Mouse (Mus musculus): ENCODE measurements at regions not wholly inside any gene's neighbourhood (a gene's known extent, or its start where the extent isn't known, plus 50 kb on each side); places are given as distances from the start of the nearest gene placed in this dataset.
A peak's percentile ranks its signal among the peaks of the same experiment; 100 is the strongest.

DNA sequence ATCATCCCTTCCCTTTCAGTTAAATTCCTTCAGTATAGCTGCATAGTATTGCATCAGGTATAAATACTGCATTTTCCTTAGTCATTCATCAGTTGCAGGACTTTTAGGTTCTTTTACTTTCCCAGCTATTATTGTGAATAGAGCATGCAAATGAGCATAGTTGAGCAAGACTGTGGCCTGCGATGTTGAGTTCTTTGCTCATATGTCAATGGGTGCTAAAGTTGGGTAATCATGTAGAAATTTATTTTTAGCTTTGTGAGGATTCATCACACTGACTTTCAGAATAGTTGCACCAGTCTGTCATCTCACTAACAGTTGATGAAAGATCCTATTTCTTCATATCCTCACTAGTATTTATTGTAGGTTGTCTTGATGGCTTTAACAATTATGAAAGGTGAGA lies 380.3 kb upstream of the Arrdc3 start:
- no peak for TF ChIP-seq CTCF (IDR thresholded peaks at IDR 0.05)
- 90% methylated on average over 1 of the region's 1 CpGs for WGBS
- no peaks in the 10 kb centered on the region for H3K36me3 ChIP-seq (ENCODE audit: insufficient read depth, low read length)
- no peaks in the 10 kb centered on the region for H3K9me3 ChIP-seq (ENCODE audit: low read length)
- no peak overlapping the region for H3K27ac ChIP-seq (ENCODE audit: low read depth, low read length)
- H3K4me1 ChIP-seq (ENCODE audit: insufficient read depth, low read length) = no peaks in the 10 kb centered on the region
- H3K4me3 ChIP-seq (ENCODE audit: low read depth, low read length) = no peak overlapping the region
- no peak overlapping the region for H3K4me2 ChIP-seq (ENCODE audit: low read depth, low read length, poor library complexity, severe bottlenecking)
- no peaks in the 10 kb centered on the region for H3K27me3 ChIP-seq (ENCODE audit: insufficient read depth, low read length)
- H3K9ac ChIP-seq (replicated peaks; ENCODE audit: low read length, poor library complexity, severe bottlenecking) = no peak overlapping the region
- DNase-seq (ENCODE audit: low spot score) = no peak
- ATAC-seq (ENCODE audit: low FRiP score) = no peak

DNA sequence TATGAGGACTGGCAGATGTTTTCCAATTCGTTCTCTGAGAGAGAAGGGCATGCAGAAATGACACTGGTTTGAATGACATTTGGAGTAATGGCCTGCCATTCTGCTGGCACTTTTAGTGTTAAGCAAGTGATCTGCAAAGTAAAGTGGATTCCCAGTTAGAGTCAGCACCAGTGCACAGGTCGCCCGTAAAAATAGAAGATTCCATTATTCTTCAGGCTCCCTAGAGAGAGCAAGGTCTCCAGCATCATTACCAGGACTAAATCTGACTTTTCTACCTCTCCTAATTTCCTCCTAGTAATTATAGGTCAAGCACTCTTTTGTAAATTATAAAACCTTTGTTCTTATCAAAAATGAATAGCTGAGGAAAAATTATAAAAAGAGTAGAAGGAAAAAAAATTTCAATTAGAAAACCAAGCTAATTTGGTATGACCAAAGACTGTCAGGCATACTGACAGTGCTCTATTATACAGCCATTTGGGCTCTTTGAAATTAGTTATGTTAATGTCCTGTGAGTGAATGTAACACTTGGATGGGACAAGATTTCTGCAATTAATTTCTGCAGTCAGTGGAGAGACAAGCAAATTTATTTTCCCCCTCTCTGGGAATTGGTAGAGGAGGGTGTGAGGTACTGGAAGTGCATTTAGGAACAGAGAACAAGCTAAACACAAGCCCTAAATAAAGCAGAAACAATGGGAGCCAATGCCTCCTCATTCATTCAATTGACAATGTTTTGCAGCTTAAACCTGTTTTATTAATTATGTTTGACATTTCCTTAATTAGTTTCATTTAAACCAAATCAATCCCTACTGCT lies 368.8 kb upstream of the Arrdc3 start:
- H3K9ac ChIP-seq (replicated peaks; ENCODE audit: low read length, poor library complexity, severe bottlenecking) = no peak overlapping the region
- no peaks in the 10 kb centered on the region for H3K4me1 ChIP-seq (ENCODE audit: insufficient read depth, low read length)
- DNase-seq (ENCODE audit: low spot score) (peak; percentile 24), ATAC-seq (ENCODE audit: low FRiP score) (no peak)
- no peaks in the 10 kb centered on the region for H3K27me3 ChIP-seq (ENCODE audit: insufficient read depth, low read length)
- H3K9me3 ChIP-seq (ENCODE audit: low read length) = no peaks in the 10 kb centered on the region
- no peaks in the 10 kb centered on the region for H3K36me3 ChIP-seq (ENCODE audit: insufficient read depth, low read length)
- H3K27ac ChIP-seq (ENCODE audit: low read depth, low read length) = no peak overlapping the region
- no peak overlapping the region for H3K4me3 ChIP-seq (ENCODE audit: low read depth, low read length)
- no peak overlapping the region for H3K4me2 ChIP-seq (ENCODE audit: low read depth, low read length, poor library complexity, severe bottlenecking)
- WGBS = 36% methylated on average over 3 of the region's 3 CpGs
- no peak for TF ChIP-seq CTCF (IDR thresholded peaks at IDR 0.05)

DNA sequence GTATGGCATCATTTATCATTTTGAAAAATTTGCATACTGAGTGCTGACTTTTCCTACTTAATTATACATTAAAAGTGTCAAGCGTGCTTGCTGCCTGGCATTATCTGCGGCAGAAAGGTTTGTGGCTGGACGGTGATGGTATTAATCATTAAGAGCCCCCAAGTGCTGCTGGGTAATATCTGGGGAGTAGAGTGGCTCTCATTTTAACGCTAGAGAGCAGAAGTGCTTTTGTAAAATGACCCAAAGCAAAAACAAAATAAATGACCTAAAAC lies 368.3 kb upstream of the Arrdc3 start:
- 31% methylated on average over 4 of the region's 4 CpGs for WGBS

DNA sequence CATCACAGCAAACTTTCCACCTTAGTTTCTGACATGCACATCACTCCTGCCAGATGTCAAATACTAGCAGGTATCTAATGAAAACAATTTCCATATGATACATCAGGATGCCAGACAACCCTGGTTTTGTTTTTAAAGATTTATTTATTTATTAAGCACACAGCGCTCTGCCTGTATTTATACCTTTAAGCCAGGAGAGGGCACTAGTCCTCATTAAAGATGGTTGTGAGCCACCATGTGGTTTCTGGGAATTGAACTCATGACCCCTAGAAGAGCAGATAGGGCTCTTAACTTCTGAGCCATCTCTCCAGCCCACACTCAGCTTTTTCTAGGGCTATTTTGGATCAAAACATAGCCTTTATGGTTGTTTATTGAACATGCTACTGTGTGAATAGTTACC lies 364.3 kb upstream of the Arrdc3 start:
- no peaks in the 10 kb centered on the region for H3K4me1 ChIP-seq (ENCODE audit: insufficient read depth, low read length)
- DNase-seq (ENCODE audit: low spot score) (no peak), ATAC-seq (ENCODE audit: low FRiP score) (no peak)
- H3K36me3 ChIP-seq (ENCODE audit: insufficient read depth, low read length) = no peaks in the 10 kb centered on the region
- H3K27me3 ChIP-seq (ENCODE audit: insufficient read depth, low read length) = no peaks in the 10 kb centered on the region
- no peak for TF ChIP-seq CTCF (IDR thresholded peaks at IDR 0.05)
- no peak overlapping the region for H3K4me2 ChIP-seq (ENCODE audit: low read depth, low read length, poor library complexity, severe bottlenecking)
- no peak overlapping the region for H3K4me3 ChIP-seq (ENCODE audit: low read depth, low read length)
- H3K9me3 ChIP-seq (ENCODE audit: low read length) = no peaks in the 10 kb centered on the region
- no peak overlapping the region for H3K9ac ChIP-seq (replicated peaks; ENCODE audit: low read length, poor library complexity, severe bottlenecking)
- WGBS = 81% methylated on average over 1 of the region's 1 CpGs
- no peak overlapping the region for H3K27ac ChIP-seq (ENCODE audit: low read depth, low read length)

More for the DNA sequence above, 368.3 kb upstream of the Arrdc3 start:
- no peak for TF ChIP-seq CTCF (IDR thresholded peaks at IDR 0.05)
- Histone ChIP-seq H3K4me1 (ENCODE audit: insufficient read depth, low read length) (no peaks in the 10 kb centered on the region), H3K27ac (ENCODE audit: low read depth, low read length) (no peak overlapping the region), H3K36me3 (ENCODE audit: insufficient read depth, low read length) (no peaks in the 10 kb centered on the region), H3K4me2 (ENCODE audit: low read depth, low read length, poor library complexity, severe bottlenecking) (no peak overlapping the region), H3K9ac (replicated peaks; ENCODE audit: low read length, poor library complexity, severe bottlenecking) (no peak overlapping the region), H3K4me3 (ENCODE audit: low read depth, low read length) (no peak overlapping the region), H3K9me3 (ENCODE audit: low read length) (no peaks in the 10 kb centered on the region), H3K27me3 (ENCODE audit: insufficient read depth, low read length) (no peaks in the 10 kb centered on the region)
- ATAC-seq (ENCODE audit: low FRiP score) (0 out of 2 replicates have a peak, but pooled peaks have one; percentile 34), DNase-seq (ENCODE audit: low spot score) (peak; percentile 17)

DNA sequence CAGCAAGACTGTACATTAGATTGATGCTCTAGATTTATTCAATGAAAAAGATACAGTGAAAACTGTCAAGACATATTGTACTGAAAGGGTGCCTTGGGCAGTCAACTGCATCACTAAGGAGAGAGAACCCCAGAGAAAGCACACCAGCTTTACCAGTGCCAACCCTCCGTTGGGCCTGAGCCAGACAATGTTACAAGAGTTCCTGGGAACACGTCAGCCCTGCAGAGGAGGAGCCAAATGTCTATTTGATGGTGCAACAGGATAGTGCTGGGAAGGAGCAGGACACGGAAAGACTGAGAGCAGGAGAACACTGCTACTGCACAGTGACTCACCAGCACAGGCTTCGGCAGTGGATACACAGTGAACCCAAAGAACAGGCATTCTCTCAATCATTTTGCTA lies 363.4 kb upstream of the Arrdc3 start:
- Histone ChIP-seq H3K4me1 (ENCODE audit: insufficient read depth, low read length) (no peaks in the 10 kb centered on the region), H3K9me3 (ENCODE audit: low read length) (no peaks in the 10 kb centered on the region), H3K9ac (replicated peaks; ENCODE audit: low read length, poor library complexity, severe bottlenecking) (no peak overlapping the region), H3K4me3 (ENCODE audit: low read depth, low read length) (no peak overlapping the region), H3K27ac (ENCODE audit: low read depth, low read length) (no peak overlapping the region), H3K36me3 (ENCODE audit: insufficient read depth, low read length) (no peaks in the 10 kb centered on the region), H3K4me2 (ENCODE audit: low read depth, low read length, poor library complexity, severe bottlenecking) (no peak overlapping the region), H3K27me3 (ENCODE audit: insufficient read depth, low read length) (no peaks in the 10 kb centered on the region)
- peak; percentile 15 for DNase-seq (ENCODE audit: low spot score)
- no peak for ATAC-seq (ENCODE audit: low FRiP score)
- 67% methylated on average over 4 of the region's 4 CpGs for WGBS
- TF ChIP-seq CTCF (IDR thresholded peaks at IDR 0.05) = no peak

DNA sequence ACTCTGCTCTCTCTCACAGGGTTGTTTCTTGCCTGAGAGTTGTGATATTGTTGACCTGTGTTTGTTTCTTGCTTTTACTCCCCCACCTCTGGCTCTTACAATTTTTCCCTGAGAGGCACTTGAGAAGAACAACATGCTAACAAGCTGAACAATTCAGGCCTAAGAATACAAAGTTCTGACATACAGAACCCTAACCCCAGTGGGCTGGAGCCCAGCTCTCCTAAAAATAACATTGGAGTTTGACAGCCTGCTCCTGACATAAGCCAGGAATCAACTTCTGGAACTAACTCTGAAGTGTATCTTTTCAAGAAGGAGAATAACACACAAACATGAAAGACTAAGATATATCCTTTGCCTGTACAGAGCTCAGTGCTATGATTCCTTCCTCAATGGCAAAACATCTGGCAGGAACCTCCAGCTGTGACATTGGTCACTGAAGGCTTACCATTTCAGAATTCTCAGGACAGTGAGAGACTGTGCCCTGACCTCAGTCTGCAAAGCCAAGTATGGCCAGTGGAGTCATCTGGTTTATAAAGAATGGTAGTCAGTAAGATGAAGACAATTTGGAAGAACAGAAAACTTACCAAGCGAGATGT lies 347.3 kb upstream of the Arrdc3 start:
- WGBS = 97% methylated on average over 1 of the region's 1 CpGs

More for the DNA sequence above, 347.3 kb upstream of the Arrdc3 start:
- Histone ChIP-seq H3K9me3 (ENCODE audit: low read length) (no peaks in the 10 kb centered on the region), H3K9ac (replicated peaks; ENCODE audit: low read length, poor library complexity, severe bottlenecking) (no peak overlapping the region), H3K36me3 (ENCODE audit: insufficient read depth, low read length) (no peaks in the 10 kb centered on the region), H3K4me1 (ENCODE audit: insufficient read depth, low read length) (no peaks in the 10 kb centered on the region), H3K27ac (ENCODE audit: low read depth, low read length) (no peak overlapping the region), H3K27me3 (ENCODE audit: insufficient read depth, low read length) (no peaks in the 10 kb centered on the region), H3K4me2 (ENCODE audit: low read depth, low read length, poor library complexity, severe bottlenecking) (no peak overlapping the region), H3K4me3 (ENCODE audit: low read depth, low read length) (no peak overlapping the region)
- DNase-seq (ENCODE audit: low spot score) (no peak), ATAC-seq (ENCODE audit: low FRiP score) (no peak)
- no peak for TF ChIP-seq CTCF (IDR thresholded peaks at IDR 0.05)
